Mouse (Mus musculus) B cell, adult 2 months (primary cell): ENCODE measurements around the gene Siglece.
"Not testable (repeated sequence)": the region's sequence is repeated elsewhere in the genome, so short reads cannot be mapped to it uniquely, and the experiment has no call there.

Experiments used
- DNase-seq, 2 experiments: peaks; one replicate each; pipeline ENCODE4 v3.0.0; 2022

The Siglece gene

GRCm38 (mm10) chr7:43660002-43660401, at the start of gene Siglece:
Gene Siglece, minus strand, starts transcription at chr7:43660161.
- DNase-seq: no peak

DNA sequence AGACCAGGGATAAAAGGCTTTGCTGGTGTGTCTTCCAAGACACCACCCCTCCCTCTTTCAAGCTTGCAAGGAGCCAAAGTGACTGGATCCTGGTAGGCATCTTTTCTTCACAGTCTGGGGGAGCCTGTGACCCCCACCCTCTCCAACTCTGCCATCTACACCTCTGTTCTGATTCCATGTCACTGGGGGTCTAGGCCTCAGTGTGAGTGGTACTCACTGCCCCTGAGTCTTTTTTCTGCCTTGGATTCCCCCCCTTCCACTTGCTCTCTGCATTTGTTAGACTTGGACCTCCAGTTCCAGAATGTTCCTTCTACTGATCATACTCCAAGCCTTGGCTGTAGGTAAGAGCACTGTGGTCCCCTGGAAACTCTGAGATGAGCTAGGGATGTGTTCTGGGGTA, 30.2 kb upstream of the Siglece start, which contains the start of gene Klk14:
Gene Klk14, plus strand, starts transcription at position 301 of the 400 bp plus-strand sequence.
- DNase-seq: no peak

GRCm38 (mm10) chr7:43685088-43685487, 25.1 kb upstream of the Siglece start:
- no peak for DNase-seq

- not testable (repeated sequence) for DNase-seq
Observed at GRCm38 (mm10) chr7:43682511-43682910, 22.6 kb upstream of the Siglece start.

- peak; percentile 62 to 69 for DNase-seq
Observed at GRCm38 (mm10) chr7:43680960-43681359, 21.0 kb upstream of the Siglece start.

DNA sequence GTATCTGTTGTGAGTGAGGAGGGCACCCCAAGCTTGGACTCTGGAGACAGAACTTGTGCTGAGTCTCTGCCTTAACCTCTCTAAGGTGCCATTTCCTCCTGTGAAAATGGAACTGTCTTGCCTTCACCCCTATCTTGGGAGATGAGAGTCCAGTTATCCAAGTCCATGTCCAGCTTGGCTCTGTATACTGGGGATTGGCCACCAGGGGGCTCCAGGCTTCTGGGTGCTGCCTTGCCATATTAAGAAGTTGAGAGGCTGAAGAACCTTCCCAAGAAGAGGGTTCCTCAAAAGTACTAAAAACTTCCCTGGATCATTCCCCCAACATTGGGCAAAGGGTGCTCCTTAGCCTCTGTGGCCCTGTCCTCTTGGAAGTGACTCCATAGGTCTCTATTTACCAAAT, 18.6 kb upstream of the Siglece start:
- DNase-seq: peak; percentile 44 to 48

- DNase-seq: no peak
Observed at GRCm38 (mm10) chr7:43675091-43675490, 15.1 kb upstream of the Siglece start.

- no peak for DNase-seq
Observed at GRCm38 (mm10) chr7:43672581-43673260, 12.8 kb upstream of the Siglece start.

DNA sequence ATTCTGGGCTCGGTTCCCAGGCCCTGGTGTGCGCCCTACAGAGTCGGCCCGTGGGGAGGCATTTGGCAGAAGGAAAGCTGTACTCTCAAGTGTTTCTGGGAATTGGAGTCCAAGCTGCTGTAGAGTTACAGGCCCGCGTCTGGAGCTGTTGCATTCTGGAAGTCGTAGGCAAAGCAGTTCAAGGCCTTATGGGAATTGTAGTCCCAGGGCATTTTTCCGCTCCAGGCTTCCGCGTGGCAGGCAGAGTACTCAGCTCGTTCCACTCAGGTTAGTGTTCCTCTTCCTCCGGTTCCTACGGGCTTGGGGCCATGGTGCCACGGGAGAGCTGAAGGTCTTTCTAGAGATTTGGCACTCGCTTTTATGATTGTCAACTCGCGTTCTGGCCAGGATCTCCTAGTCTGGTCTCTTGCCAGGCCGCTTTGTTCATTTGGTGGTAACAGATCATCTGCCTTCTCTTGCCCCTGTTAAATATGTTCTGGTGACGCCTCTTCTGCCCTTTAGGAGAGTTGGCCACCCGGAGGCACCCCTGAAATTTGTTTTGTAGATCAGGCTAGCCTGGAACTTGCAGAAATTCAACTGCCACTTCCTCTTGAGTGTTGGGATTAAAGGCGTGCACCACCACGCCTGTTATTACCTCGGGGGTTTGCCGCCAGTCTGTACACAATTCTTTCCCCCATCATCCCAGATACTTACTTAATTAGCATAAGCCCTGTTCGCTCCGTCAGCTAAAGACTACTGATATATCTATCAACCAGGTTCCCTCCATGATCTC, 12.0 kb upstream of the Siglece start, which contains the start of gene Ctu1:
Gene Ctu1, plus strand, starts transcription at position 208 of the 772 bp plus-strand sequence.
- DNase-seq: peak; percentile 81 to 83

DNA sequence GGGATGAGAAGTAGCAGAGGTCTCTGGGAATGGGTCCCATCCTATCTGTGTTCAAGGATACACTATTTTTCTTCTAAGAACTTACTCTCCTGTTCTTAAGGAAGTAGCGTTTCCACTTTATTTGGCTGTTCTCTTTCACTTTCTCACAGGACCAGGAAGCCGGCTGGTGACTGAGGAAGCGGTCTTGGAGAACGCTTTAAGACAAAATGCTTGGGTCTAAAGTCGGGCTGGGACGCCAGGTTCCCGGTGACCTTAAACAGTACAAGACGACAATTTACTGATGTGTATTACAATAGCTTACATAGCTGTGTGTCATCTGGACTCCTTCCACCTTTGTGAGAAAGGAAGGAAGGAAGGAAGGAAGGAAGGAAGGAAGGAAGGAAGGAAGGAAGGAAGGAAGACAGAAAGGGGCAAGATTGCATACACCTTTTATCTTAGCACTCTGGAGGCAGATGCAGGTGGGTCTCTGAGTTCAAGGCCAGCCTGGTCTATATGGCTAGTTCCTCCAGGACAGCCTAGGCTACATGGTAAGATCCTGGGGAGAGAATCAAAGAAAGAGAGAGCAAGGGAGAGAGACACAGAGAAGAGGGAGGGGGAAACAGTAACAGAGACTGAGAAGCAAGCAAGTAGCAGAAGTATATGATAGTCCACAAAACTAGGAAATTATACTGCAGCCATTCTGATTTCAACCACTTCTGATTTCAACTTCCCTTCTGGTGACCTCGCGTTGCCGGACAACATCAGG, 11.3 kb upstream of the Siglece start:
- DNase-seq: no peak

- DNase-seq: peak; percentile 53 to 59
Observed at GRCm38 (mm10) chr7:43668582-43668981, 8.6 kb upstream of the Siglece start.

GRCm38 (mm10) chr7:43667221-43667620, 7.3 kb upstream of the Siglece start:
- DNase-seq: not testable (repeated sequence)

DNA sequence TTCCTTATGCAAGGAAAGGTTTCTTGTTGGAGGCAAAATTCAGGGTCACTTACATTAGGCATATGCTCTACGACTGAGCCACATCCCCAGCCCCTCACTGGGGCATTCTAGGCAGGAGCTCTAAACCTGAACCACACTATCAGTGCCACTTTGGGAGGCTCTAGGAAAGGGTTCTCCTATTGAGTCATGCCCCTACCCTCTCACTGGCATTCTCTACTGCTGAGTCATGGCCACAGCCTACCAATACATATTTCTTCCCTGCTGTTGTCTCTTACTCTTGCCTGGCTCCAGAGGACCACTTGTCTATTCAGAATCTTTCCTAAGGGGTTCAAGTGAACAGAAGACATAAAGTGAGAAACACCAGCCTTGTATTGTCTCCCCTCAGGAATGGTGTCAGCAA, 2.8 kb upstream of the Siglece start:
- DNase-seq: no peak

DNA sequence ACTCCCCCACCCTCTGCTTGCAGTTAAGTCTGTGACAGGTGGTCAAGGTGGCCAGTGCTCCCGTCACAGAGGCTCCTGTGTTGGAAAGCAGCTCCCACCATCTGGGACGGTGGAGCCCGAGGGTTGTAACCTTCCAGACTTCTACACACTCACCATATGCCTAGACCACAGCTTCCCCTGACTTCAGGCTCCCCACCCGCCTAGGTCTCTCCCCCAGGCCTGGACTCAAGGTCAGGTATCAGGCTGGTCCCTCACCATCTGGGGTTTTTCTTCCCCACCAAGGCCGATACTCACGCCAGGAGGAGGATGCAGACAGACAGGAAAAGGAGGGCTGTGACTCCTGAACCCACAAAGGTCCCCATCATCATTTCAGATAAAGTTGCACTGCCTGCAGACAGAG, 3.7 kb downstream of the Siglece start:
- no peak for DNase-seq

GRCm38 (mm10) chr7:43654519-43654918, 5.4 kb downstream of the Siglece start:
- no peak for DNase-seq

GRCm38 (mm10) chr7:43652683-43653082, 7.3 kb downstream of the Siglece start:
- no peak for DNase-seq

- no peak for DNase-seq
Observed at GRCm38 (mm10) chr7:43643046-43643652, 16.8 kb downstream of the Siglece start.

- DNase-seq: no peak
Observed at GRCm38 (mm10) chr7:43642587-43642986, 17.4 kb downstream of the Siglece start.

DNA sequence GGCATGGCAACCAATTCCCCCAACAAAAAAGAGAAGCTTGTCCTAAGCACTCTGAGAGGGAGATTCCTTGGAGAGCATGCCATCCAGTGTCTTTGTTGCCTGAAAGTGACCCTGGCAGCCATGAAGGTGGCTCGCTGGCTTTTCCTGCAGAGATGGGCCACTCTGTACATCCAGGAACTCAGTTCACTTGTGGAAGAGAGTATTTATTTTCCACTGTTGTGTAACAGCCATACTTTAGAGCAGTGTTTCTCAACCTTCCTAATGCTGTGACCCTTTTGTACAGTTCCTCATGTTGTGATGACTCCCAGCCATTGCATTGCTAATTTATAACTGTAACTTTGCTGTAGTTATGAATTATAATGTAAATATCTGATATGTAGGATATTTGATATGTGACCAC, 22.8 kb downstream of the Siglece start:
- no peak for DNase-seq

- DNase-seq: no peak
Observed at GRCm38 (mm10) chr7:43636194-43636593, 23.8 kb downstream of the Siglece start.

DNA sequence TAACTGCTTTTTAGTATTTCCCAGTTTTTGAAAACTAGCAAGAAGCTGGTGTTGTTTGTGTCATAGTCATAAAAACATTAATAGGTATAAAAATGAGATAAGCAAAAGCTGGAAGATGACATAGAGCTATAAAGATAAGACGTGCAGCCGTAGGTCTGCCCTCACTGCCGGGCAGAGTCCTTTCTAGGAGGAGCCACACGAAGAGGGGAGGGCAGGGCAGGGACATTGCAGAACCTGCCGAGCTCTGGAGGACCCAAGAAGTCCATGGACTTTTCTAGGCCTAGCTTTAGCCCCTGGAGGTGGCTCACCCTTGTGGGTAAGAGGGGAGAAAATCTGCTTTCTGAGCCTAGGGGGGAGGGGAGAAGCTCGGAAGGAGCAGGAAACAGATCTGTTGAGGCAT, 25.5 kb downstream of the Siglece start, which contains the start of gene Ceacam18:
Gene Ceacam18, plus strand, starts transcription at position 208 of the 400 bp plus-strand sequence.
- no peak for DNase-seq

GRCm38 (mm10) chr7:43633940-43634339, 26.0 kb downstream of the Siglece start:
- DNase-seq: no peak
